Mouse (Mus musculus) frontal cortex, postnatal 25 days (tissue): ENCODE data around the gene Ugt2b34.
"Not testable (repeated sequence)": the region's sequence is repeated elsewhere in the genome, so short reads cannot be mapped to it uniquely, and the experiment has no call there.

Experiments used
- DNase-seq, 2 experiments: peaks; one replicate each; pipeline ENCODE4 v3.0.0; 2022; ENCODE audit warnings: low spot score in 2 of 2

The Ugt2b34 gene

DNA sequence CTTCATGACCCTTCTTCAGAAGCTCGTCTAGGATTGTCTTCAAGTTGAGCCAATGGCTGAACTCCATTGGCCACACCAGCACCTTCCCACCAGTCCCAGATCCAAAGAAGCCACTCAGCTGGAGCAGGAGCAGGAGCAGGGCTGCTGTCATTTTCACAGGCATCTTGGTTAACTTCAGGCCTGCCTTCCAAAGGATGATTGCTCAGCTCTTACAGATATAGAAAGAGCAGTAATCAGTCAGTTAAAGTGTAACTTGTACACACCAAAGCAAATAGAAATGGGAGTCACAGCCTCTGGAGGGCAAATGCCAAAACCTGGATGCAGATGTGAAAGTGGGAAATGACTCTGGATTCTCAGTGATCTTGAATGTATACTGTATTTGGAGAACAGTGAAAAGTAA is at the start of gene Ugt2b34:
Gene Ugt2b34 (minus strand): TSS at position 180 of the 400 bp plus-strand sequence.
- no peak for DNase-seq

DNA sequence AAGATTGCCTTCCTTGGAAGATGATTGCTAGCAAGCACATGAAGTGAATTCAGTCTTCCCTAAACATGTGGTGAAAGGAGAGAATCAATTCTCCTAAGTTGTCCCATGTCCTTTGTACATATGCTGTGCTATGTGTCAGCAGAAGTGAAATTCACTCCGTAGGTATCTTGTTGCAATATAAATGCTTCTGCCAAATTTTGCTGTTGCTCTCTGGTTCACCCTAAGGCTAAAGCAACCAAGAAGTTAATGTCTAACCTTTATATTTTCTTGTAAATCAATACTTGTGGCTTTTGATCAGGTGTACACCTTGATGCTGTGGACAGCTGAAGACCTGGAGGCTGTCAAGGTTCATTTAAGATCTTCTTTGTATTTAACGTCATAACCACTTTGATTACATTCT is 35.4 kb upstream of the Ugt2b34 start:
- no peak for DNase-seq

DNA sequence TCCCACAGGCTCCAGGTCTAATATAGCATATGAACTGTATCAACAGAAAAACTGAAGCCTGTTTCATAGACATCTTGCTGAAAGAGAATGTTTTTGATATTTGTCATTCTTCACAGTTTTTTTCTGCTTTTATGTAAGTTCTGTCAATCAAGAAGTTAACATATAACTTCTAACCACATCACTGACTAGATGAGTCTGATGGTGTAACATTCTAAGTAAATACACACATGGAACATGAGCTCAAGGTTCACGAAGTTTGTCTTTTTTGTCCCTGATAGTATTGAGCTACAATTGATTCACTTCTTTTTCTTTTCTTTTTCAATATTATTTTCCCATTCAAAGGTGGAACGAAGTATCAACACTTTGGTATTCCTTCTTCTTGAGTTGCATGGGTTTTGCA is 19.7 kb upstream of the Ugt2b34 start, which contains the start of gene Ugt2b1:
Gene Ugt2b1 (minus strand): TSS at position 105 of the 400 bp plus-strand sequence.
- no peak for DNase-seq

DNA sequence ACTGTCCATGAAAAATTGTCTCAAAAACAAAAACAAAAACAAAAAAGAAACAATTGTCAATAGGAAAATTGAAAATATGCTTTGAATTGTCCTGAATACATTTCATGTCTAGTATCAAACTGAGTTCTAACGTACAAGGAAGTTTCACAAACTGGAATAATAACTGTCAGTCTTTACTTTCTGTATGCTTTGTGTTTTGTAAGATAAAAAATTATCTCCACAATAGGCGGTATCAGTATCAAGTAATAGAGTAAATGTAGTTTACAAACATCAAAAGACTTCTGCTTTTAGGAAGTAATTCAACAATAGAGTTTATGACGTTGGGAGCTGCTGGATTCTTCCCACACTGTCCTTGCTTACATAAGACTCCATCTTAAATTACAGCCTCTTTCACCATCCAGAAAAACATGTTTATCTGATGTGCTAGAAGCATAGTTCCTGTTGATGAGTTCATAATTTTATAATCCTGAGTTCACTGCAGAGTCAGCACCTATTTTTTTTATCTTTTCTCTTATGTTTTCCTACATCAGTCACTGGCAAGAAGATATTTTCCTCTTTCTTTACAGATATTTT is 14.0 kb upstream of the Ugt2b34 start:
- no peak for DNase-seq

- DNase-seq, result no peak
These were observed 4.8 kb upstream of the Ugt2b34 start for GRCm38 (mm10) chr5:86911357-86912099.

GRCm38 (mm10) chr5:86910770-86911169 is 4.0 kb upstream of the Ugt2b34 start:
- DNase-seq, result no peak

GRCm38 (mm10) chr5:86889933-86890332 is 16.8 kb downstream of the Ugt2b34 start:
- no peak for DNase-seq

GRCm38 (mm10) chr5:86888420-86888819 is 18.3 kb downstream of the Ugt2b34 start:
- DNase-seq, result no peak

DNA sequence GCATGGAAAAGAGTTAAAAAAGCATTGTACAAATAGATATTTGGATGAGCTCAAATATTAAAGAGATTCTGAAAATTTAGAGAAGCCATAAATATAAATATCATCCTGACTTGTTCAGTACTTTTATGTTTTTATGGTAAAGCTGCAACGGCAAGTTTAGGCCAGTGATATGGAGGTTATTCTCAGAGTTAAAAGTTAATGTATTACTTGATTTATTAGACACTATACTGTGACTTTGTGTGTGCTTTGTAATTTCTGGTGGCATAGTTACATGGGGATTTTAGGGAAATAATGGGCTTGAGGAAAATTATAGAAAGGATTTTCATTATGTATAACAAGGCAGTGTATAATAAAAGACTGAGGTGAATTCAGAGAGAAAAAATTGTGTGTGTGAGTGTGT is 19.7 kb downstream of the Ugt2b34 start:
- DNase-seq, result no peak

GRCm38 (mm10) chr5:86886620-86887019 is 20.1 kb downstream of the Ugt2b34 start:
- no peak for DNase-seq

GRCm38 (mm10) chr5:86871877-86872276 is 34.9 kb downstream of the Ugt2b34 start:
- no peak for DNase-seq

GRCm38 (mm10) chr5:86858336-86858735 is 48.4 kb downstream of the Ugt2b34 start:
- DNase-seq, result no peak

- DNase-seq, result no peak
These were observed 49.1 kb downstream of the Ugt2b34 start for GRCm38 (mm10) chr5:86857682-86858081.

- not testable (repeated sequence) for DNase-seq
These were observed 50.2 kb downstream of the Ugt2b34 start for GRCm38 (mm10) chr5:86856505-86856904.

DNA sequence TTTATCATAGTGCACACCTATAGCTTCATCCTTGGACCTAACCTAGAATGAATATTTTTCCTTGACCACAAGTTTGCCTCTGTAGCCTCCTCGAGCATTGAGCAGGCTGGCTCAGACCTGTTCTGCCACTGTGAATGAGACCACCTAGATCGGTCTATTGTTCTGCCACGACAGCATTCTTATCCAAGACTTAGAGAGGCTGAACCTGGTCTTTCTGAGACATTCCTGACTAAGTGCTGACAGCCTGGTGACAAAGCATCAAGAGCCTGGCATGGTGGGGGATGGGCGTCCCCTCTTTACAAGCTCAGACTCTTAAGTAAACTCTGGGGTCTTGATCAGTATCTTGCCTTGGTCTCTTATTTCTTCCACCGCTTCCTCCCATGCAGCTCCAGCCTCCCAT is 55.1 kb downstream of the Ugt2b34 start:
- no peak for DNase-seq

DNA sequence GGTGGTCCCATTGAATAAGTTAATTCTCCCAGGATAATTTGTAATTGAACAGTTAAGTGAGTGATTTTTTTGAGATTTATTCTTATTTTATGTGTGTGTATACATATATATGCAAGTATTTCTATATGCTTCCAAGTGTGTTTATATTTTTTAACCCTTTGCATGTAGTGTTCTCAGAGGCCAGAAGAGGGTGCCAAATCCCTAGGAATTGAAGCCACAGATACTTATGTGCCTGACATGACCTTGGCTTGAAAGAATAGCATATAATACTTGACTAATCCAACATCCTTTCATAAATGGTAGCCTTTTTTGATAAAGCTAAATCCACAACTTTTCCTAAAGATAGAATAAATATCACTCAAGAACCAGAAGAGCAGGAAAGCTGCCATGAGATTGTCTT is 56.6 kb downstream of the Ugt2b34 start:
- peak in 1 of 2 experiments; percentile 8 for DNase-seq

DNA sequence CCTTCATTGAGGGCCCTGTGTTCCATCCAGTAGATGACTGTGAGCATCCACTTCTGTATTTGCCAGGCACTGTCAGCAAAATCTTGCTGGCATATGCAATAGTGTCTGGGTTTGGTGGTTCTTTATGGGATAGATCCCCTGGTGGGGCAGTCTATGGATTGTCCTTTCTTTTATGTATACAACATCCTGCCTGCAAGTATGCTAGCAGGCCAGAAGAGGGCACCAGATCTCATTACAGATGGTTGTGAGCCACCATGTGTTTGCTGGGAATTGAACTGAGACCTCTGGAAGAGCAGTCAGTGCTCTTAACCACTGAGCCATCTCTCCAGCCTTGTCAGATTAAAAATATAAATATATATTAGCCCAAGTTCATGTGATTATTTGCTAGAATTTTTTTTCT is 65.5 kb downstream of the Ugt2b34 start:
- DNase-seq, result not testable (repeated sequence)

- DNase-seq, result no peak
These were observed 66.5 kb downstream of the Ugt2b34 start for GRCm38 (mm10) chr5:86840207-86840606.
